Mouse (Mus musculus) megakaryocyte, embryonic 14.5 days (primary cell): Measurements from ENCODE around the gene Ifi211. TPM values are rescaled to one million over a fixed set of nuclear protein-coding genes. Genes with fewer than 3 reads are reported as not detected.
"Not testable (repeated sequence)": the region's sequence is repeated elsewhere in the genome, so short reads cannot be mapped to it uniquely, and the experiment has no call there.

Experiments
- H3K27me3 ChIP-seq: replicated peaks from 2 replicates; pipeline ENCODE3; 2012; ENCODE audit warnings: inconsistent platforms
- H3K36me3 ChIP-seq: replicated peaks from 2 replicates; pipeline ENCODE3; 2012; ENCODE audit warnings: low read length, inconsistent platforms, mixed read lengths
- H3K4me1 ChIP-seq: 2 replicates; pipeline ENCODE4 v1.6.1; 2012; ENCODE audit warnings: inconsistent platforms
- H3K4me3 ChIP-seq: replicated peaks from 2 replicates; pipeline ENCODE3; 2012; ENCODE audit warnings: moderate library complexity, mild to moderate bottlenecking, inconsistent platforms
- H3K9me3 ChIP-seq: 2 replicates; pipeline ENCODE4 v1.6.1; 2012; ENCODE audit warnings: inconsistent platforms
- FLI1 ChIP-seq: IDR thresholded peaks from 2 replicates; pipeline ENCODE4 v1.6.1; 2012; ENCODE audit warnings: low read length, inconsistent platforms, mixed read lengths
- GATA1 ChIP-seq: IDR thresholded peaks from 3 replicates; pipeline ENCODE4 v1.6.1; 2012; ENCODE audit warnings: mixed read lengths, low read length, inconsistent platforms, borderline replicate concordance
- polyA plus RNA-seq: library from polyadenylated mRNA; stranded (reverse); fragments of >175 nt; gene quantifications from 2 replicates; pipeline ENCODE4 v1.2.3, GENCODE M21; 2012; ENCODE audit warnings: low replicate concordance; ENCODE audit not compliant: insufficient read depth

Ifi211 gene
- 0.25 TPM in 1 of 2 replicates, not detected in the other for polyA plus RNA-seq

- not testable (repeated sequence) for H3K9me3 ChIP-seq, H3K36me3 ChIP-seq, H3K27me3 ChIP-seq
- H3K4me3 ChIP-seq: peak within 1 kb of the TSS; percentile 42
- H3K4me1 ChIP-seq: peaks cover 10% of the 10 kb centered on the region; the same call in 1 of the 2 replicates
Observed at GRCm38 (mm10) chr1:173912548-173913255, at the start of gene Ifi211. Gene Ifi211 (minus strand): TSS chr1:173913046.

GRCm38 (mm10) chr1:173961491-173961890, 48.6 kb upstream of the Ifi211 start:
- not testable (repeated sequence) for H3K4me3 ChIP-seq, H3K4me1 ChIP-seq, H3K36me3 ChIP-seq, H3K27me3 ChIP-seq, H3K9me3 ChIP-seq

- not testable (repeated sequence) for H3K36me3 ChIP-seq, H3K4me3 ChIP-seq, H3K27me3 ChIP-seq, H3K9me3 ChIP-seq, H3K4me1 ChIP-seq
Observed at GRCm38 (mm10) chr1:173959998-173960397, 47.2 kb upstream of the Ifi211 start.

GRCm38 (mm10) chr1:173955839-173956527, 43.1 kb upstream of the Ifi211 start:
- H3K27me3 ChIP-seq, H3K4me1 ChIP-seq, H3K9me3 ChIP-seq, H3K4me3 ChIP-seq, H3K36me3 ChIP-seq: not testable (repeated sequence)

GRCm38 (mm10) chr1:173955071-173955796, 42.4 kb upstream of the Ifi211 start:
- no peak overlapping the region for H3K4me3 ChIP-seq
- H3K27me3 ChIP-seq: no peaks in the 10 kb centered on the region
- TF ChIP-seq GATA1 (no peak), FLI1 (no peak)
- peaks cover 4% of the 10 kb centered on the region; the same call in 1 of the 2 replicates for H3K4me1 ChIP-seq
- no peaks in the 10 kb centered on the region for H3K36me3 ChIP-seq
- no peaks in the 10 kb centered on the region for H3K9me3 ChIP-seq

GRCm38 (mm10) chr1:173953563-173953962, 40.7 kb upstream of the Ifi211 start:
- no peak for TF ChIP-seq GATA1
- TF ChIP-seq FLI1: no peak
- no peak overlapping the region for H3K4me3 ChIP-seq

DNA sequence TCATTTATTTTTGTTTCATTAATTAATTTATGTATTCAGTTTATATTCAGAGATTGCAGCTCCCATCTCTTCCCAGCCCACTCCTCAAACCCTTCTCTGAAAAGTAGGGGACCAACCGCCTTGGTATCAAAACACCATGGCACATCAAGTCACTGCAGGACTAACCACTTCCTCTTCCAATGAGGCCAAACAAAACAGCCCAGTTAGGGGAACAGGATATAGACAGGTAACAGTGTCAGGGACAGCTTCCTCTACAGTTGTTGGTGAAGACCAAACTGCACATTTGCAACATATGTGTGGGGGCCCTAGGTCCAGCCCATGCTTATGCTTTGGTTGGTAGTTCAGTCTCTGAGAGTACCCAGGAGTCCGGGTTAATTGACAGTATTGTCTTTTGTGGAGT, 36.2 kb upstream of the Ifi211 start:
- H3K4me1 ChIP-seq: peaks cover 14% of the 10 kb centered on the region
- H3K9me3 ChIP-seq, H3K27me3 ChIP-seq, H3K4me3 ChIP-seq, H3K36me3 ChIP-seq: not testable (repeated sequence)

More at GRCm38 (mm10) chr1:173953563-173953962, 40.7 kb upstream of the Ifi211 start:
- Histone ChIP-seq H3K9me3 (no peaks in the 10 kb centered on the region), H3K27me3 (no peaks in the 10 kb centered on the region), H3K36me3 (no peaks in the 10 kb centered on the region), H3K4me1 (peaks cover 17% of the 10 kb centered on the region)

DNA sequence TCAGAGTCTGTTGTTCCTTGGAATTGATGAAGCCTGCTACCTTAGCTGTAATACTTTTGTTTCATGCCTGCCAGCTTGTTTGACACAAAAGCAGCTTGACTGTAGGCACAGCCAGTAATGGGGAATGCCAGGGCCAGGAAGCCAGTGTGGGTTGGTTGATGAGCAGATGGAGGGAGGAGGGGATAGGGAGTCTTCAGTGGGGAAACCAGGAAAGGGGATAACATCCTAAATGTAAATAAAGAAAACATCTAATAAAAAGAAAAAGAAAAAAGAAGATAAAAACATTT, 29.9 kb upstream of the Ifi211 start:
- H3K27me3 ChIP-seq, H3K9me3 ChIP-seq, H3K4me1 ChIP-seq, H3K36me3 ChIP-seq: not testable (repeated sequence)
- peak overlapping the region; percentile 57 for H3K4me3 ChIP-seq

DNA sequence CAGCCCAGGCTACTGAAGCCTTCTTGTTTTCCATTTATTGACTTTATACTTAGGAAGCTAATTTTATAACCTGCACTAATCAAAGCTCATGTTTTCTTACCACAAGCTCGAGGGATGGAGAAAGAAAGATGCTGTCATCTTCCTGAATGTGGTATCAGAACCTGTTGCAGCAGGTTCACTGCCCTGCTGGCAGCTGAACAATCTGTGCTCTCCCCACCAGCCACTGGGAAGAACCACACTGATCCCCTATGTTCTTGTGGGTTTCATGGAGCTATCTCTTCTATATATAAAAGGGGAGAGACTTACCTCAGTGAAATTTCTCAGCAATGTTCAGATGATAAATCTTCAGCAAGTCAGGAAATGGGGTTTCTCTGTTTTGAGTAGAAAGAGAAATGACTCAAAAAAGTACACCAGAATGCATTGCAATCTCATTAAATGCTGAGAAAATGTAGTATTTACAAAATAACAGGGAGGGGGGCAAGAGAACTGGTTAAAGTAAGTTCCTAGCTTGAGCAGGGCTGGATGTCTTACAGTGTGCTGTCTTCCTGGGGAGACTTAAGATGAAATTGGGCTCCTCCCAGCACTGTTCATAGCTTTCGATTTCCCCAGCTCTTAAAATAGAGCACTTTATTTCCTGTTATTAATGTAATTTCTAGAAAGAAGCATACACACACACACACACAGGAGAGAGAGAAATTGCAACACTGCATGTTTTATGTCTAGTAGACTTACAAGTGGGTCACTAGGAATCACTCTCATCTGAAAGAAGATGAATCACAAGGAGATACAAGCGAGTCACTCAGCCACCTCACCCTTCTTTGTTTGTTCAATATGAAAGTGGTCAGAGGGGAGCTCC, 29.3 kb upstream of the Ifi211 start, which contains the start of the genes Mndal and Ifi203:
Mndal (minus strand) TSS at position 568 of the 856 bp plus-strand sequence.
Ifi203 (minus strand) TSS at position 749 of the 856 bp plus-strand sequence.
- H3K9me3 ChIP-seq: not testable (repeated sequence)

DNA sequence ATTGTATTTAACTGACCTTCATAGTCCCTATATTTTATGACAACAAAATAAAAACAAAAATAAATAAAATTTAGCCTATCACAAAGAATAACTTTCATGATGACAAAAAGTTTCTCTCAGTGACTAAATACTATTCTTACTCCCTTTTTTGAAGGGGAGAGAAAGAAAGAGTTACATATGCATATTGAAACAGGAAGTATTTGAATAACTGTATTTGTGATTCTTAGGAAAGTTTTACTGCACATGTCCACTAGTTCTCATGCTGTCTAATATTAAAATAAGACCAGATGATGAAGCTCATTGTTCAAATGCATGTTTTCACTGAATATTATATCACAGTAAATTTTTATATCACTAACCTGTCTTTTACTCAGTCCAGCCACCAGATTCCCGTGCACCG, 28.7 kb upstream of the Ifi211 start:
- not testable (repeated sequence) for H3K9me3 ChIP-seq, H3K27me3 ChIP-seq, H3K36me3 ChIP-seq, H3K4me3 ChIP-seq, H3K4me1 ChIP-seq

More for the DNA sequence above, 29.3 kb upstream of the Ifi211 start, which contains the start of the genes Mndal and Ifi203:
- H3K36me3 ChIP-seq, H3K27me3 ChIP-seq, H3K4me1 ChIP-seq: not testable (repeated sequence)
- H3K4me3 ChIP-seq: peak within 1 kb of the TSS; percentile 57

DNA sequence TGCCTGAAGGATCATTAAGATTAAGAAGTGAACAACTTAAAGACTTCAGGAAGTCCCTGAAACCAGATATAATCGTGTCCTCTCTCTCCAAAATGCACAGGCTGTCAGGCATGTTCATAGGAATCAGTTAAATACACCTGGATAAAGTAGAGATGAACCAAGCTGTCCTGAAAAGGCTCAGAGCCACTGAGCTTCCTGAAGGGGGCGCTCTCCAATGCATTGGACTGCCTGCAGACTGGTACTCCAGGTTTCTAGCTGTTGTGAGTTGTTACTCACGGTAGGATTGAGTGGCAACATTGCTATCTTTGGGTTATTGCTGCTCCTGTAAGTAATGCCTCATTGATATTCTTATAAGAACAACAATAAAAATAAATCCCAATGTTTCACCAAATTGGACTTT, 6.4 kb upstream of the Ifi211 start:
- not testable (repeated sequence) for H3K36me3 ChIP-seq, H3K27me3 ChIP-seq, H3K4me1 ChIP-seq, H3K9me3 ChIP-seq, H3K4me3 ChIP-seq
